Mouse (Mus musculus): Measurements from ENCODE around the gene Ccdc177. TPM values are rescaled to one million over a fixed set of nuclear protein-coding genes. Genes with fewer than 3 reads are reported as not detected.

Gene Ccdc177
- polyA plus RNA-seq, 1 experiment from 2014 or later = 2.4 TPM

GRCm38 (mm10) chr12:80779760-80780159, 19.3 kb upstream of the Ccdc177 start:
- H3K36me3 ChIP-seq (ENCODE audit: control insufficient read depth, insufficient read depth, low read length) = no peaks in the 10 kb centered on the region
- H3K27me3 ChIP-seq (ENCODE audit: control insufficient read depth, insufficient read depth, low read length) = no peaks in the 10 kb centered on the region
- no peak for ATAC-seq (ENCODE audit: insufficient read depth, low FRiP score, low TSS enrichment)
- H3K4me3 ChIP-seq (ENCODE audit: low read depth, low read length) = no peak overlapping the region
- DNase-seq (ENCODE audit: low spot score) = no peak
- H3K4me1 ChIP-seq (ENCODE audit: control insufficient read depth, insufficient read depth, low read length) = no peaks in the 10 kb centered on the region
- no peak overlapping the region for H3K27ac ChIP-seq (ENCODE audit: low read depth, low read length)
- WGBS = 90% methylated on average over 4 of the region's 4 CpGs
- H3K9ac ChIP-seq (ENCODE audit: low read length) = no peak overlapping the region
- no peaks in the 10 kb centered on the region for H3K9me3 ChIP-seq (ENCODE audit: control insufficient read depth, low read length)
- H3K4me2 ChIP-seq (ENCODE audit: low read depth) = no peak overlapping the region

GRCm38 (mm10) chr12:80778188-80778936, 17.9 kb upstream of the Ccdc177 start:
- 80% methylated on average over 16 of the region's 16 CpGs for WGBS
- ATAC-seq (ENCODE audit: insufficient read depth, low FRiP score, low TSS enrichment) = no peak
- Histone ChIP-seq H3K9me3 (ENCODE audit: control insufficient read depth, low read length) (no peaks in the 10 kb centered on the region), H3K27ac (ENCODE audit: low read depth, low read length) (no peak overlapping the region), H3K36me3 (ENCODE audit: control insufficient read depth, insufficient read depth, low read length) (no peaks in the 10 kb centered on the region), H3K4me2 (ENCODE audit: low read depth) (no peak overlapping the region), H3K9ac (ENCODE audit: low read length) (no peak overlapping the region), H3K4me1 (ENCODE audit: control insufficient read depth, insufficient read depth, low read length) (no peaks in the 10 kb centered on the region), H3K27me3 (ENCODE audit: control insufficient read depth, insufficient read depth, low read length) (no peaks in the 10 kb centered on the region), H3K4me3 (ENCODE audit: low read depth, low read length) (no peak overlapping the region)
- DNase-seq (ENCODE audit: low spot score) = no peak

DNA sequence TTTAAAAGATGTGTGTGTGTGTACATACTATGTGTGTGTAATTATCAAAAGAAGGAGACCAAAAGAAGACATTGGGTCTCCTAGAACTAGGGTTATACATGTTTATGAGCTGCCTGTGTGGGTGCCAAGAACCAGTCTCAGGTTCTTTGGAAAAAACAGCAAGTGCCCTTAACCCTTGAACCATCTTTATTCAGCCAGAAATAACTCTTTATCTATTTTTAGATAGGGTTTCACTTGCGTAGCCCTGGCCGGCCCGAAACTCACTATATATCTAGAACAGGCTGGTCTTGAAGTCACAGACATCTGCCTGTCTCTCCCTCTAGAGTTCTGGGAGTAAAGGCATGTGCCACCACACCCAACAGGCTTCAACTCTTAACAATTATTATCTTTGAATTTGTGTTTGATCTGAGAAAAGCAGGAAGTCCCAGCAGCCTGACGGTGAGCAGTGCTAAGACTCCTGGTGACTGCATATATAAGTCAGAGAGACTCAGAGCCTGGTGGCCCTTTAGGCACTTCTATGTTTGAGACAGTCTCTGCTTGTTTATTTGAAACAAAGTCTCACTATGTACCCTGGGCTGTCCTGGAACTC, 15.7 kb upstream of the Ccdc177 start:
- no peak for DNase-seq (ENCODE audit: low spot score)
- no peaks in the 10 kb centered on the region for H3K4me1 ChIP-seq (ENCODE audit: control insufficient read depth, insufficient read depth, low read length)
- no peak overlapping the region for H3K27ac ChIP-seq (ENCODE audit: low read depth, low read length)
- no peak overlapping the region for H3K9ac ChIP-seq (ENCODE audit: low read length)
- no peaks in the 10 kb centered on the region for H3K9me3 ChIP-seq (ENCODE audit: control insufficient read depth, low read length)
- H3K4me3 ChIP-seq (ENCODE audit: low read depth, low read length) = no peak overlapping the region
- no peaks in the 10 kb centered on the region for H3K27me3 ChIP-seq (ENCODE audit: control insufficient read depth, insufficient read depth, low read length)
- ATAC-seq (ENCODE audit: insufficient read depth, low FRiP score, low TSS enrichment) = no peak
- H3K4me2 ChIP-seq (ENCODE audit: low read depth) = no peak overlapping the region
- no peaks in the 10 kb centered on the region for H3K36me3 ChIP-seq (ENCODE audit: control insufficient read depth, insufficient read depth, low read length)
- WGBS = 95% methylated on average over 4 of the region's 4 CpGs

GRCm38 (mm10) chr12:80774786-80775185, 14.3 kb upstream of the Ccdc177 start:
- no peak overlapping the region for H3K4me3 ChIP-seq (ENCODE audit: low read depth, low read length)
- H3K4me2 ChIP-seq (ENCODE audit: low read depth) = no peak overlapping the region
- WGBS = 76% methylated on average over 7 of the region's 7 CpGs

DNA sequence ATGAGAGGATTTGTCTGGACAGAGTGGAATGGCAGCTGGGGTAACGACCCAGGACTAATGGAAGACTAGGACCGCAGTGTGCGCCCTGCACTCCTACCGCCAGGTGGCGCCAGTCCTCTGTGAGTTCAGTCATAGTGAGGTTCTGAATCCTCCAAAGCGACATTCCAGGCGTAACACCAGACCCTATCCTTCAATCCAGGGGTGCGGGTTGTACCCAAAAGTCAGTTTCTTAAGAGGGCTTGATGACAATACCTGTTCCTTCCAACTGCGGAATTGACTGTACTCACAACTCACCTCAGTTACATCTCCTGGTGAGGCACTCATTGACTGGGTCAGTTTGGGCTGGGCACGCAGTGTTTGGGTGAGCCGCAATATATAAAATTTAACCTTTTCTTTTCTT, 9.2 kb upstream of the Ccdc177 start:
- no peaks in the 10 kb centered on the region for H3K9me3 ChIP-seq (ENCODE audit: control insufficient read depth, low read length)
- 19% methylated on average over 11 of the region's 11 CpGs for WGBS
- no peak overlapping the region for H3K9ac ChIP-seq (ENCODE audit: low read length)
- H3K4me3 ChIP-seq (ENCODE audit: low read depth, low read length) = no peak overlapping the region
- no peaks in the 10 kb centered on the region for H3K4me1 ChIP-seq (ENCODE audit: control insufficient read depth, insufficient read depth, low read length)
- H3K36me3 ChIP-seq (ENCODE audit: control insufficient read depth, insufficient read depth, low read length) = no peaks in the 10 kb centered on the region
- no peak overlapping the region for H3K27ac ChIP-seq (ENCODE audit: low read depth, low read length)
- H3K4me2 ChIP-seq (ENCODE audit: low read depth) = no peak overlapping the region
- H3K27me3 ChIP-seq (ENCODE audit: control insufficient read depth, insufficient read depth, low read length) = no peaks in the 10 kb centered on the region
- 0 out of 2 replicates have a peak, but pooled peaks have one; percentile 53 for ATAC-seq (ENCODE audit: insufficient read depth, low FRiP score, low TSS enrichment)
- DNase-seq (ENCODE audit: low spot score) = peak; percentile 91

More at GRCm38 (mm10) chr12:80774786-80775185, 14.3 kb upstream of the Ccdc177 start:
- DNase-seq (ENCODE audit: low spot score) (no peak), ATAC-seq (ENCODE audit: insufficient read depth, low FRiP score, low TSS enrichment) (no peak)
- Histone ChIP-seq H3K27me3 (ENCODE audit: control insufficient read depth, insufficient read depth, low read length) (no peaks in the 10 kb centered on the region), H3K36me3 (ENCODE audit: control insufficient read depth, insufficient read depth, low read length) (no peaks in the 10 kb centered on the region), H3K4me1 (ENCODE audit: control insufficient read depth, insufficient read depth, low read length) (no peaks in the 10 kb centered on the region), H3K9ac (ENCODE audit: low read length) (no peak overlapping the region), H3K9me3 (ENCODE audit: control insufficient read depth, low read length) (no peaks in the 10 kb centered on the region), H3K27ac (ENCODE audit: low read depth, low read length) (no peak overlapping the region)

- WGBS = 76% methylated on average over 4 of the region's 4 CpGs
- no peak overlapping the region for H3K27ac ChIP-seq (ENCODE audit: low read depth, low read length)
- H3K4me2 ChIP-seq (ENCODE audit: low read depth) = no peak overlapping the region
- H3K36me3 ChIP-seq (ENCODE audit: control insufficient read depth, insufficient read depth, low read length) = no peaks in the 10 kb centered on the region
- peaks cover 6% of the 10 kb centered on the region for H3K27me3 ChIP-seq (ENCODE audit: control insufficient read depth, insufficient read depth, low read length)
- DNase-seq (ENCODE audit: low spot score) = no peak
- peaks cover 6% of the 10 kb centered on the region for H3K4me1 ChIP-seq (ENCODE audit: control insufficient read depth, insufficient read depth, low read length)
- no peak overlapping the region for H3K9ac ChIP-seq (ENCODE audit: low read length)
- no peak for ATAC-seq (ENCODE audit: insufficient read depth, low FRiP score, low TSS enrichment)
- H3K4me3 ChIP-seq (ENCODE audit: low read depth, low read length) = no peak overlapping the region
- H3K9me3 ChIP-seq (ENCODE audit: control insufficient read depth, low read length) = no peaks in the 10 kb centered on the region
Measured at GRCm38 (mm10) chr12:80764116-80764515, 3.6 kb upstream of the Ccdc177 start.

DNA sequence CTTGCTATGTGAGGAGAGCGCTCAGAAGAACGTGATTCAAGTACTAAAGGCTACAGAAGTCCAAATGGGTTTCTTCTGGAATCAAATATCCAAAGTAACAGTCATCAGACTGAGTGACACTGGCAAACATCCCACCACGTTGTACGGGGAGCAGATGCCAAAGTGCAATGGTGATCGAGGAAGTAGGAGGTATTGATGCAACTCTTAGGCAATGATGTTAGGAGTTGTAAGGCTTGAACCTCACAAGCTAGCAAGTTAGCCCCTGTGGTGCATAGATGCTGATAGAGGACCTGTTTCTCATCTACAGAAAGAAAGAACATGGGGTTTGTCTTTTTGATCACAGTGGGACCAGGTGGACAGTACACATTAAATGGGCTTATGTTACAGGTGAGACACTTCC, 2.5 kb upstream of the Ccdc177 start:
- DNase-seq (ENCODE audit: low spot score) (no peak), ATAC-seq (ENCODE audit: insufficient read depth, low FRiP score, low TSS enrichment) (no peak)
- peaks cover 12% of the 10 kb centered on the region for H3K4me1 ChIP-seq (ENCODE audit: control insufficient read depth, insufficient read depth, low read length)
- no peak overlapping the region for H3K27ac ChIP-seq (ENCODE audit: low read depth, low read length)
- 0 out of 2 replicates have a peak, but pooled peaks cover 2% of the 10 kb centered on the region for H3K36me3 ChIP-seq (ENCODE audit: control insufficient read depth, insufficient read depth, low read length)
- H3K9me3 ChIP-seq (ENCODE audit: control insufficient read depth, low read length) = no peaks in the 10 kb centered on the region
- no peak overlapping the region for H3K4me2 ChIP-seq (ENCODE audit: low read depth)
- peaks cover 11% of the 10 kb centered on the region for H3K27me3 ChIP-seq (ENCODE audit: control insufficient read depth, insufficient read depth, low read length)
- H3K9ac ChIP-seq (ENCODE audit: low read length) = no peak overlapping the region
- no peak overlapping the region for H3K4me3 ChIP-seq (ENCODE audit: low read depth, low read length)
- 90% methylated on average over 5 of the region's 5 CpGs for WGBS

DNA sequence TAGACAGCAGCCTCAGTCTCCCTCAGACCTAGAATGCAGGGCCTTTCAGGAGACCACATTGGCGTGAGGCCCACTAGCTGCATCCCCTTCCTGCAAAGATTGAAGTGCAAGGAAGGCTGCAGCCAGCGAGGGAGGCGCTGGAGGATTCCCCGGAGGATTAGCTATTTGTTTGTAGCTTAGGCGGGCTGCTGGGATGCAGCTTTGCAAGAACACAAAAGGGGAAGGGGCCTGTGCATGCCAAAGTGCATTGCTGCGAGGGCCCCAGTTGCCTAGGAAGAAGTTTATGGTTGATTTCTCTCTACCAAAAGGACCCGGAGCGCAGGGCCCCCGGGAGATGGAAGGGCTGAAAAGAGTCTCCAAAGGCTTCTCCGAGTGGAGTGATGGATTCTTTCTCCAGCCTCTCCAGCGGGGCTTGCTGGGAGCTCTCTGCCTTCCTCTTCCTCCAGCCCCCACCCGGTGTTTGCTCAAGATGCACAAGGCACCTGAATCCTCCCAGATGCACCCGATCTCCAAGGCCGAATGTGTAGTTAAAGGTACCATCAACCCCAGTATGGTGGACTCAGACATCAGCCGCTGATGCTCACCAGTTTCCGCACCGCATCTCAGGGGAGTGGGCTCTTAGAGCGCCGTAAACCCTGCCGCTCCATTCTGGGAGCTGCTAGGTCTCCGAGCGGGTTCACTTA, 633 bp downstream of the Ccdc177 start:
- WGBS = under 1% methylated on average over 22 of the region's 22 CpGs
- Histone ChIP-seq H3K9ac (ENCODE audit: low read length) (peak overlapping the region; percentile 90), H3K4me3 (ENCODE audit: low read depth, low read length) (peak overlapping the region; percentile 57), H3K27me3 (ENCODE audit: control insufficient read depth, insufficient read depth, low read length) (peaks cover 23% of the 10 kb centered on the region), H3K36me3 (ENCODE audit: control insufficient read depth, insufficient read depth, low read length) (peaks cover 8% of the 10 kb centered on the region), H3K4me2 (ENCODE audit: low read depth) (peak overlapping the region; percentile 77), H3K4me1 (ENCODE audit: control insufficient read depth, insufficient read depth, low read length) (peaks cover 16% of the 10 kb centered on the region), H3K27ac (ENCODE audit: low read depth, low read length) (peak overlapping the region; percentile 95), H3K9me3 (ENCODE audit: control insufficient read depth, low read length) (no peaks in the 10 kb centered on the region)
- ATAC-seq (ENCODE audit: insufficient read depth, low FRiP score, low TSS enrichment) = peak; percentile 55
- peak; percentile 81 for DNase-seq (ENCODE audit: low spot score)

Data from neural tube, embryonic 11.5 days (tissue).